Mouse (Mus musculus) embryonic fibroblast, embryonic 13.5 days (primary cell): ENCODE results near the gene Slc6a15. TPM values are rescaled to one million over a fixed set of nuclear protein-coding genes. Genes with fewer than 3 reads are reported as not detected.

Source experiments
- H3K27ac ChIP-seq: 2 replicates; pipeline ENCODE4 v1.5.1; 2012; ENCODE audit warnings: low read length, control low read depth, inconsistent platforms; ENCODE audit not compliant: insufficient read depth
- H3K4me1 ChIP-seq: 2 replicates; pipeline ENCODE4 v1.6.1; 2011; ENCODE audit warnings: low read length; ENCODE audit not compliant: control insufficient read depth, insufficient read depth
- H3K4me3 ChIP-seq: 2 replicates; pipeline ENCODE4 v1.5.1; 2011; ENCODE audit warnings: mild to moderate bottlenecking, control low read depth, low read length; ENCODE audit not compliant: insufficient read depth
- CTCF ChIP-seq: IDR thresholded peaks from 2 replicates; pipeline ENCODE4 v1.5.1; 2011; ENCODE audit warnings: mild to moderate bottlenecking, control low read depth, low read length, moderate library complexity, borderline replicate concordance; ENCODE audit not compliant: insufficient read depth
- POLR2A ChIP-seq: IDR thresholded peaks from 2 replicates; pipeline ENCODE4 v1.6.1; 2011; ENCODE audit warnings: low read depth, mild to moderate bottlenecking, control low read depth, low read length, moderate library complexity
- polyA plus RNA-seq: library from polyadenylated mRNA; stranded (reverse); fragments of >200 nt; gene quantifications from 2 replicates; pipeline ENCODE4 v1.2.4, GENCODE M21; 2011; ENCODE audit warnings: low read depth; ENCODE audit not compliant: missing spikeins, insufficient read length

Slc6a15 gene
- polyA plus RNA-seq, 1 experiment, result 2.8 TPM

DNA sequence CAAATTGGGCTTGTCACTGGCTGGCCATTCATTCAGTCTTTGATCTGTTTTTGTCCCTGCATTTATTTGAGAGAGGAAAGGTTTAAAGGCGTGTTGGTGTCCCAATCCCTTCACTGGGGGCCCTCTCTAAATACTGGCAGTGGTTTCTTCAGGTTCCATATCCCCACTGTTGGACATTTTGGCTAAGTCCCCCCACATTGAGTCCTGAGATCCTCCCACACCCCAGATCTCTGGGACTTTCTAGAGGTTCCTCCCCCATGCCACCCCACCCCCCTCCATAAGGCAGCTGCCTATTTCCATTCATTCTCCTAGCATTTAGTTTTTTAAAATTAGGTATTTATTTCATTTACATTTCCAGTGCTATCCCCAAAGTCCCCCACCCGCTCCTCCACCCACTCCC lies 75.0 kb downstream of the Slc6a15 start:
- Histone ChIP-seq H3K4me3 (no peak overlapping the region), H3K4me1 (no peaks in the 10 kb centered on the region), H3K27ac (no peak overlapping the region)
- TF ChIP-seq POLR2A, result no peak
- no peak for TF ChIP-seq CTCF

DNA sequence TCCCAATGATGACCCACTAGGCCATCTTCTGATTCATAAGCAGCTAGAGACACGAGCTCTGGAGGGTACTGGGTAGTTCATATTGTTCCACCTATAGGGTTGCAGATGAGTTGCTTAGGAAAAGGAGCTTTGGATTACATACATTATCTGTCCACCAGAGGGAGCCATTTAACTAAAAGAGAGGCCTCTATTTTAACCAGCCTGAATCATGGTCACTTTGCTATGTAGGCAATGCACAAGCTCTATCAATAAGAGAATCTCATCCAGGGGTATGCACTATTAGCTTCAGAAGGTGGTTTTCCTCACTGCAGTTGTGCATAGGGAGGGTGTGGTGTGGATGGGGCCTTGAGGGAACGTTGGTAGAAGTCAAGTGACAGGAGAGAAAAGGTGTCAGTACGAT lies 75.5 kb downstream of the Slc6a15 start:
- no peak overlapping the region for H3K4me3 ChIP-seq
- no peak overlapping the region for H3K27ac ChIP-seq
- TF ChIP-seq CTCF, result no peak
- no peaks in the 10 kb centered on the region for H3K4me1 ChIP-seq

GRCm38 (mm10) chr10:103448340-103448739 lies 80.8 kb downstream of the Slc6a15 start:
- no peaks in the 10 kb centered on the region for H3K4me1 ChIP-seq
- no peak overlapping the region for H3K4me3 ChIP-seq
- TF ChIP-seq POLR2A, result no peak
- TF ChIP-seq CTCF, result no peak
- no peak overlapping the region for H3K27ac ChIP-seq

- no peak for TF ChIP-seq CTCF
- no peak for TF ChIP-seq POLR2A
- H3K4me1 ChIP-seq, result no peaks in the 10 kb centered on the region
Observed at GRCm38 (mm10) chr10:103457896-103458295, 90.3 kb downstream of the Slc6a15 start.

More at GRCm38 (mm10) chr10:103457896-103458295, 90.3 kb downstream of the Slc6a15 start:
- Histone ChIP-seq H3K4me3 (no peak overlapping the region), H3K27ac (no peak overlapping the region)

Other genes starting within 250 kb of the Slc6a15 start
- gene Lrriq1, start 131.5 kb upstream of the Slc6a15 start, polyA plus RNA-seq, result 0.67 TPM in 1 of 2 replicates, not detected in the other